Mouse (Mus musculus): ENCODE measurements at regions not wholly inside any gene's neighbourhood (a gene's known extent, or its start where the extent isn't known, plus 50 kb on each side); places are given as distances from the start of the nearest gene placed in this dataset.

DNA sequence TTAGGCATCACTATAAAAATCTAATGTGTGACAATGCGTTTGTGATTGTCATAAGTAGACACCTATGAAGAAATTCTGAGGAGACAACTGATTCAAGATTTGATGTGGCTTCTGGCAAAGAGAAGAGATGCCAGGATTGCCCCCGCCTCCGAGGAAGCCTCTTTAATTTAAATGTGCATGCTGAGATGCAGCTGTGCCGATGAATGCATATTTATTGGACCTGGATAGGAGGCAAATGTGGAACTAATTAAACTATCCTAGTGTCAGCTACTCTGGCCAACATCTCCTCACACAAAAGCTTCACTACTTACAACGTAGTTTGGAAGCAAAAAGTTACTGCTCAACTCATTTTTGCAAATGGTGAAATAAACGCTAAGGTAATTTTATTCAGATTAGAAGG, 173.4 kb upstream of the Dph6 start:
- no peak for DNase-seq (ENCODE audit: low read depth)

DNA sequence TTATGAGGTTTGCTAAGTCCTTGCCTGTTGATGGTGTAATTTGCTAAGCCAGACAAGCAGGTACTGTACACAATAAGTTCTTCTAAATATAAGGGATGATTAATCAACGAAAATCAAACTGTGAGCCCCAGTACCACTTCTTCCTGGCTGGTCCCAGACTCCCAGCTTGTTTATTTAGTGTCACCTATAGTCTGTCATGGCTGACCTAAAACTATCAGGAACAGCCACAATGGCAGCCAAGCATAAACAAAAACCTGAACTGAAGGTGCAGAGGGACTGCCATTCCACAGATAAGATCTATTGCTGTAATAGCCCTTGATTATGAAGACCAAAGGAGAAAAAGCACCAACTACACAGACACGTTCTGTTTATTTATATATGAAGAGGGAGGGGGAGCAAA, 180.9 kb upstream of the Dph6 start:
- DNase-seq (ENCODE audit: low read depth) = no peak

- DNase-seq (ENCODE audit: low read depth) = no peak
Measured at GRCm38 (mm10) chr2:114843696-114844388, 189.1 kb upstream of the Dph6 start.

DNA sequence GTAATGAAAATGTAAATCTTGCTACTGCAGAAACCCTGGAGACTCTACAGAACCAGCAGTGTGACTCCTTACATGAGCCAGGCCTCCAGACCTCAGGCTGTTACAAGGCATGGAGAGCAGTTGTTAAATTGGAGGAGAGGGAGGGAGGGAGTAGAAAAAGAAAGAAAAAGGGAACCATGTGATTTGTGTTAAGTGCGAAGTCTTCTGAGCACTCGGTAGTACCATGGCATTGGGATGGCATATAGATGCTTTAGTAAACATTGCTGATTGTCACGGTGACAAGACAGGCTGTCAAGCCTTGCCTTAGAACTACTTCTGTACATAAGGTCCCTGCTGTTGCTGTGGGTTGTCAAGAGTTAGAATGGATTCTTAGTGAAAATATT, 189.6 kb upstream of the Dph6 start:
- no peak for DNase-seq (ENCODE audit: low read depth)

GRCm38 (mm10) chr2:114848439-114848838, 193.7 kb upstream of the Dph6 start:
- DNase-seq (ENCODE audit: low read depth) = no peak

- no peak for DNase-seq (ENCODE audit: low read depth)
Measured at GRCm38 (mm10) chr2:114848914-114849313, 194.2 kb upstream of the Dph6 start.

- peak; percentile 6 for DNase-seq (ENCODE audit: low read depth)
Measured at GRCm38 (mm10) chr2:114853715-114854530, 199.2 kb upstream of the Dph6 start.

DNA sequence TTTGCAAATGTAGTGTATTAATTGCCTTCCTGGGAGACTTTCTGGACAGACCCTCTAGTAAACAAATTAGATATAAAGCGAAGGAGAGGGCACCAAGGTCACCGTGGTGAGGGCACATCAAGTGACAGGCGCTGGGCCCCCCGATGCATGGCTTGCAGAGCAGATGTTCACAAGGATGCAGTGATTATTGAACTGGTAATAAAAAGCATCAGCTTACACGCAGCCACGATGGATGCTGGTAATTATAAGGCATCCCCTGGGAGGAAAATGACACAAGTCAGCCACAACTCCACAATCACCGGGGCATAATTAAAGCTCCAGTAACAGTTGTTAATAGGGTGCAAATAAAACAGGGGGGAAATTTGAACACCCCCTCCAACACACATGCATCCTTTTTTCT, 217.5 kb upstream of the Dph6 start:
- no peak for DNase-seq (ENCODE audit: low read depth)

GRCm38 (mm10) chr2:114873090-114873489, 218.3 kb upstream of the Dph6 start:
- DNase-seq (ENCODE audit: low read depth) = no peak

DNA sequence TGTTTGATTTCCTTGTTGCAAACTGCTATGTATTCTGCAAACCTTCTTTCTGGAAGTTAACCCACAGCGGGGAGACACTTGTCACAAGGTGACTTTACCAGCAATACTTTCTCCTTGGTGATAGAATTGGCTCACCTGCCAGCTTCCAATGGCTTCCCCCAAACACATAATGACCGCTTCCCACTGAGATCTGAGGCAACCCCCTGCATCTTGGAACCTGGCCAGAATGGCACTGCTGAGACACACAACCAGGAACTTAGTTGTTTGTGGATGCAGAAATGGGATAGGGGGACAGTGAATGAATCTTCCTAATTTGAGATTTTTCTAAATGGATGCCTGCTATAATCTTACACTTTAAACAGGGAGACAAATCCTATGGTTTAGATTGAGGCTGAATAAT, 224.3 kb upstream of the Dph6 start:
- no peak for DNase-seq (ENCODE audit: low read depth)

- DNase-seq (ENCODE audit: low read depth) = no peak
Measured at GRCm38 (mm10) chr2:114879784-114880183, 225.0 kb upstream of the Dph6 start.

GRCm38 (mm10) chr2:114885734-114886260, 231.0 kb upstream of the Dph6 start:
- DNase-seq (ENCODE audit: low read depth) = no peak

DNA sequence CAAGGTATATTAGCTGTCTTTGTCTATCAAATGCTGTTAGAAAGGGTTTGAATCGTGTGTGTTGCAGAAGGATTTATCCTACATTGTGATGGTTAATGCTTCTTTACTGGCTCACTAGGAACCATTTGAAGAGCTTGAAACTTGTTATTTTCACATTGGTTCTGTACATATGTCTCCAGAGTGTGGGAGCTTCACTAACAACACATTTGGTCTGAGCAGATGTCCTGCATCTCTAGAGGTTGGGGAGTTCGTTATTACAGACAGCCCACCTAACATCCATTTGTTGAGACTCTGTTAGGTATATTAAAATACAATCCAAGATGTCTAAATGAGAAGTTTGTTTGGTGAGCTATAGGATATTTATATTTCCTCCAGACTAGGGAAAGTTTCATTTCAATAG, 244.0 kb upstream of the Dph6 start:
- DNase-seq (ENCODE audit: low read depth) = no peak

DNA sequence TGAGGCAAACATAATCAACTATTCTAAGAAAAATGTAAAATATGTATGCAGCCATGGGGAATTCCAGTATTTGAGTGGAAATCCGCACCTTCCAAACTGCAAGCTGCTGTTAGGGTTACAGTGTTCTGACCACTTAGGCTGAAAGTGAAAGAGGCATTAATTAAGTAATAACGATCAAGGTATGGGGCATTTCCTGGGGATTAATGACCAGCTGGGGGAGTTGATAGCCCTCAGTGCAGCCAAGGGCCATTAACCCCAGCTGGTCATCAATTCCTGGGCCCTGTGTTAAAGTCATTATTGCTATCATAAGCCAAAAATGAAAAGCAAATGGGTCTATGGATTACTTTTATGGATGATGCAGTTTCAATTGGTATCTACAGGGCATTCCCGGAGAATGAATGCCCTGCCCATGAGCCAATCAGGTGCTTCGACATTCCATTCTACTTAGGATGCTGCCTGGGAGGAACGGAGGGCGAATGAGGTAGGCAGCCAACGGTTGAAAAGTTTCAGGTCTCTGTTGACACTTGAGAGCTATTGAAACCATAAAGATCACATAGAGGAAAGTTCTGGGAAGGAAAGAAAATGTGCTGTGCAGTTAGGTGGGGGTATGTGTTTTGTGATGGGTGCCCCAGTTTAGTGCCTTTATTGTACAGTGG, 257.2 kb upstream of the Dph6 start:
- no peak for DNase-seq (ENCODE audit: low read depth)

DNA sequence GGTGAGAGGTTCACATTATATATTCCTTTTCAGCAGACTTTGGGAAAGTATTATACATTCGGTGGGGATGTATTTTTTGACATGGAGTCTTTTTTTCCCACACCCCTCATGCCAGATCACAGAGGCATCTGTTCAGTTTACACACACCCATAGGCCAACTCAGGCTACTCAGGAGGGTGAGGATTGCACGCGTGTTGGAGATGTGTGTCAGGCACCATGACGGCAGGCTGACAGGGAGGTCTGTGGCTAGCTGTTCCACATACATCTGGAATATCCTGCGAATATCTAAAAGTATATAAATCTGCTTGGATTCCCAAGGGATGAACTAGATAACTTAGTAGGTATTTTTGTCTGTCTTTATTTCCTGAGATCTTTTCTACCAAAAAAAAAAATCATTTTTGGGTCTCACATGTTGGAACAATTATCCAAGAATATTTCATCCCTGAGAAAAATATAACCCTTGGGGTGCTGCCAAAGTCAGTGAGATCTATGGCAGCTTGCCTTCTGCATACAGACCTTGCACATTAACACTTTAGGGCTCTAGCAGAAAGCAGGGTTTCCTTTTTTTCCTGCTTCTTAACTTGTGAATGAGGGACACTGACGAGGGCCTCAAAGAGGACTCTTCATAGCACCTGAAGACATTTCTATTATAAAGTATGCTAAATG, 260.4 kb upstream of the Dph6 start:
- no peak for DNase-seq (ENCODE audit: low read depth)

- no peak for DNase-seq (ENCODE audit: low read depth)
Measured at GRCm38 (mm10) chr2:114918420-114919332, 263.9 kb upstream of the Dph6 start.

- no peak for DNase-seq (ENCODE audit: low read depth)
Measured at GRCm38 (mm10) chr2:114923911-114924310, 269.1 kb upstream of the Dph6 start.

DNA sequence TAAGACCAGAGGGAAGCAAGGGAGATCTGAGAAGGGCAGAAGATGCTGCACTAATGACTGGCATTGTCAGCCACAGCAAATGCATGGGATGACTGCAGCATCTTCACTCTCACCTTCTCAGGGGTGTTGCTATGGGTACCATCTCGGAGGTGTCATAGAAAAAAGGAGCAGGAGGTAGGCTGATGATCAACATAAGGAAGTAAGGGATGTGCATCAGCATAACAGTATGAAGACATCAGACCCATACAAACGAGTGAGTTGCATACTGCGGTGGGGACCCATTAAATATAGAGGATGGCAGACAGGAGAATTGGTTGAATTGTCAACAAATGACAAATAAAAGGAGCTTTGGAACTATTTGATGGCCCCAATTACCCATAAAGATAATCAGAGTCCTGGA, 280.7 kb upstream of the Dph6 start:
- DNase-seq (ENCODE audit: low read depth) = no peak

DNA sequence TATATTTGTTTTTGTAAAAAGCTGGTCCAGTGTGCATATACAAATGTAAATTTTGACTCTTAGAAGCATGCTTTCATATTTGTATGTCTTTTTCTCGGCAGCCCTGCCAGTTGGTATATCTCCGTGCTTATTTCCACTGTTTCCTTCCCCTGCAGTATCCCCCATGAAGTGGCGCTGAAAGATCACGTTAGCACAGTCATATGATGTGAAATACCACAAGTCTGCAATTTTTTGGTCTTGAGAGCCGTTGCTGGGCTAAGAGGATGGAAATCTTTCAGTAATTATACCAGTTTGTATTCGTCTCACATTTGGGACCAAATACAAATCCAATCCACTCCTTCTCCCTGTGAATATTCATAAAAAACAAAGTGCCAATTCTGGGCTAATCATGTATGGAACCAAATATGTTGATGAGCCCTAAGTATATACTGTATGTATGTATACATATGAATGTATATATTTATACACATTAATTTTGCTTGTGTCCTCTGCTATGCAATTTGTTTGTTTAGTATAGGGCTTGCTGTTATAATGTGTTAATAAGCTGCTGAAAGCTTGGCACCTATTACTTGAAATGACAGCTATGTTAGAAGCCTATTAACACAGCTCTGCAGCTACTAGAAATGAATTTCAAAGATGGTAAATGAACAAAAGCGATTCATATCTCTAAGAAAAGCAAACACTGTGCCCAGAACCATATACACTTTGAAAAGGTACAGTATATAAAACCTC, 283.8 kb upstream of the Dph6 start:
- no peak for DNase-seq (ENCODE audit: low read depth)

DNA sequence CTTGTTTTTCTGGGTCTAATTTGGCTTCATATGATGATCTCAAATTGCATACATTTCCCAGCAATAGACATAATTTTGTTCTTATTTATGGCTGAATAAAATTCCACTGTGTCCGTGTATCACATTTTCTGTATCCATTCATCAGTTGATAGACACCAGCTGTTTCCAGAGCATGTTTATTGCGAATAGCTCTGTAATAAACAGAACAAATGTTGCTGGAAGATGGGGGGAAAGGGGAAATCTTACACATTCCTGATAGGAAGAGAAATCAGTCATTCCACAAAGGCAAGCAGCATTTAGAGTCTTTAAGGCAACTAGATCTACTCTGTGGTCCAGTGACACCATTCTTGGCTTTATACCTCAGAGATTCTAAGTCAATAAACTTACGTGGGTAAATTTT, 311.3 kb upstream of the Dph6 start:
- no peak for DNase-seq (ENCODE audit: low read depth)

- no peak for DNase-seq (ENCODE audit: low read depth)
Measured at GRCm38 (mm10) chr2:114968651-114969050, 313.9 kb upstream of the Dph6 start.
